8 mouse cellular contexts compared by ENCODE assay signal in genomic region chr5:75835556-75835961, GRCm38 (mm10).
DNase-seq lines count a peak whose midpoint lies in the region; ATAC-seq and TF ChIP-seq lines count a peak whose summit lies in the region.

No protein-coding gene starts in this region.

- no peaks in the 10 kb centered on the region for H3K27me3 ChIP-seq in forebrain, postnatal 0 days (ENCODE audit: insufficient read depth, low read length)
- no peaks in the 10 kb centered on the region for H3K27me3 ChIP-seq in splenic B cell, adult 2 months (ENCODE audit: control insufficient read depth, insufficient read depth, low read length, poor library complexity, severe bottlenecking)

- H3K4me1 ChIP-seq in forebrain, postnatal 0 days (ENCODE audit: insufficient read depth), result no peaks in the 10 kb centered on the region

- peak; percentile 61; the same call in 1 of the 2 replicates for ATAC-seq in forebrain, postnatal 0 days
- peak; percentile 87 to 90 for ATAC-seq in hematopoietic stem cell, adult 5-6 weeks (replicated peaks in 1 of 2; ENCODE audit: insufficient read depth in 1 of 2, low FRiP score in 2 of 2, low TSS enrichment in 1 of 2, low read depth in 1 of 2, poor library complexity in 2 of 2, severe bottlenecking in 2 of 2)

- no peaks in the 10 kb centered on the region for H3K9me3 ChIP-seq in forebrain, postnatal 0 days (ENCODE audit: low read length)

- H3K27ac ChIP-seq in forebrain, postnatal 0 days (ENCODE audit: low read depth, low read length), result no peak overlapping the region
- peak overlapping the region; percentile 48; the same call in 1 of the 2 replicates for H3K27ac ChIP-seq in layer of hippocampus, adult 2 months

- WGBS in forebrain, postnatal 0 days, result 73% methylated on average over 20 of the region's 20 CpGs

- no peak overlapping the region for H3K9ac ChIP-seq in forebrain, postnatal 0 days

- no peak overlapping the region for H3K4me3 ChIP-seq in forebrain, postnatal 0 days (ENCODE audit: low read depth, low read length)
- H3K4me3 ChIP-seq in layer of hippocampus, adult 2 months, result peak overlapping the region; percentile 42

- no peak for TF ChIP-seq CTCF in forebrain, postnatal 0 days (IDR thresholded peaks at IDR 0.05; ENCODE audit: low read depth)
- TF ChIP-seq CTCF in layer of hippocampus, adult 2 months (conservative IDR thresholded peaks at IDR 0.05), result 0 out of 2 replicates have a peak, but pooled peaks have one; percentile 18

- no peaks in the 10 kb centered on the region for H3K36me3 ChIP-seq in forebrain, postnatal 0 days (ENCODE audit: insufficient read depth)
- H3K36me3 ChIP-seq in splenic B cell, adult 2 months (ENCODE audit: control insufficient read depth, insufficient read depth, low read length, poor library complexity, severe bottlenecking), result no peaks in the 10 kb centered on the region

- DNase-seq in urinary bladder, postnatal 14 days (ENCODE audit: low spot score), result peak; percentile 14
- no peak for DNase-seq in urinary bladder, postnatal 25 days (ENCODE audit: low spot score)
- DNase-seq in forebrain, postnatal 0 days, result no peak
- DNase-seq in layer of hippocampus, adult 2 months (ENCODE audit: low spot score in 2 of 2), result no peak
- DNase-seq in lung, postnatal 10 days, result peak; percentile 78
- peak; percentile 8 for DNase-seq in splenic B cell, adult 2 months (ENCODE audit: low read depth, low spot score)
- no peak for DNase-seq in c-Kit-positive CD71-positive TER-119-positive erythroid progenitor cells, embryonic 14.5 days (ENCODE audit: low spot score)

- peak overlapping the region; percentile 2; the same call in 1 of the 2 replicates for H3K4me2 ChIP-seq in forebrain, postnatal 0 days (ENCODE audit: low read depth)

Comparison
In these comparisons a context has a peak if more than half of its experiments do, and no peak if none do; other contexts are left out.
1. DNase-seq: peak in urinary bladder, postnatal 14 days (single experiment), lung, postnatal 10 days (single experiment) and splenic B cell, adult 2 months (single experiment); none in urinary bladder, postnatal 25 days (single experiment), forebrain, postnatal 0 days (single experiment), layer of hippocampus, adult 2 months (0 of 2) and c-Kit-positive CD71-positive TER-119-positive erythroid progenitor cells, embryonic 14.5 days (single experiment).